Mouse (Mus musculus) bone marrow macrophage, adult 2 months (primary cell): Measurements from ENCODE around the gene Calcoco1.

Experiments
- CTCF ChIP-seq: IDR thresholded peaks from 2 replicates; pipeline ENCODE4 v1.5.1; 2012; ENCODE audit warnings: low read depth, mild to moderate bottlenecking, low read length, moderate library complexity
- POLR2A ChIP-seq: IDR thresholded peaks from 2 replicates; pipeline ENCODE4 v1.6.1; 2012; ENCODE audit warnings: mild to moderate bottlenecking, low read depth, low read length, borderline replicate concordance

DNA sequence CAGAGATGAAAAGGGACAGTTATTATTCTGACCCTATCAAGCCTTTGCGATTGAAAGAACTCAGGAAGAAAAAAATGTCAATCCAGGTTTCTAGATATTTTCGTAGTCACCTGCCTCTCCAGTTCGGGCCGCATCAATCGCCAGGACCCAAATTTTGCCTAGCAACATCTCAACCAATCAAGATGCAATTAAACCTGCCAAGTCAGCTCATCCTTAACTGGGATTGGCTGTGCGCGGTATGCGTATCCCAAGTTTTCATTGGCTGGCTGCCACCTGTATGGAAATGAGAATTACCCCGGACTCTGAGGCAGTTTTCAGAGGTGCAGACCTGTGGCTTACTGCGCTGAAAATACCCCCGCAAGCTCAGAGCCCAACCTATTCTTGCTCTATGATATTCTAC is 28.4 kb downstream of the Calcoco1 start:
- TF ChIP-seq CTCF (no peak), POLR2A (no peak)
